Mouse (Mus musculus) layer of hippocampus, postnatal 25 days (tissue): Measurements from ENCODE around the gene Rnf183. TPM values are rescaled to one million over a fixed set of nuclear protein-coding genes. Genes with fewer than 3 reads are reported as not detected.

Source experiments
- DNase-seq, 2 experiments: peaks; one replicate each; pipeline ENCODE4 v3.0.0; 2022; ENCODE audit warnings: mixed read lengths in 2 of 2, low spot score in 1 of 2; ENCODE audit errors: extremely low spot score in 1 of 2
- total RNA-seq, 2 experiments: library from RNA; stranded (reverse); gene quantifications; 2 replicates each; pipeline ENCODE4 v1.2.3; 2021

Rnf183 gene
- total RNA-seq, 2 experiments from 2014 or later = not detected

DNA sequence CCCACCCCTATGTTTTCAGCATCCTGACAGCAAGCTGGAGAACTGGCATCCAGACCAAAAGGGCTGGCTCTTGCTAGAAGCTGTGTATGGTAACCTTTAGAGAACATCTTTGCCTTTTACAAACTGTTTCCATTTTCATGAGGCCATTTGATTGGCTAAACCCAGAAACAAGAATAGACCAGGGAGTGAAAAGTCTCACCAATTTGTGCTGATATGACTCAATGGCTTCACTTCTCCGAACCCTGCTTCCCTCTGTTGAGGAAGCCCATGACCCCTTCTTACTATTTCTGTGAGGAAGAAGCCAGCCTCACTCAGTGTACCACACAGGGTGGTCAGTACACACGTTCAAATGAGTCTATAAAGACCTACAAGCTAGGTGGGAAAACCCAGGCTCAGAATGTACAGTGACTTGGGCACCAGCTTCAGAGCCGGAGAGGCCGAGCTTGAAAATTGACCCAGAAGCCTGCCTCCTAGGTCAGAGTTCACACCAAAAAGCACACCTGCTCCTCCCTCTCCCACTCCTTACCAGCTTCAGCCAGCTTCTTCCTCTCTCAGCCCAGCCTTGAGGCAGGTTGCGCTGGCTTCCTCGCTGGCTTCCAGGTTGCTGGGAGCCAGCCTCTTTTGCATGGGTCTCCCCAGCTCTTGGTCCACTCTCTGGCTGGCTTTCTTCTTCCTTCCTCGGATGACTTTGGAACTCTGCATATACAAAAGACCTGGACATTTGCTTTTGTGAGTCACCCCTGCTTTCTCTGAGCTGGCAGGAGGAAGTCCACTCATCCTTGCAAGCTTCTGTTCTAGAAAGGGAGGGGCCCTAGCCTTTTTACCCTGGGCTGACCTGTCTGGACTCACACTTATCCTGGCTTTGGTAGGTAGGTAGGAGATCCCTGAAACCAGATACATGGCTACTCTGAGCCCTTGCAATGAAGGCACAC, 847 bp downstream of the Rnf183 start:
- no peak for DNase-seq

DNA sequence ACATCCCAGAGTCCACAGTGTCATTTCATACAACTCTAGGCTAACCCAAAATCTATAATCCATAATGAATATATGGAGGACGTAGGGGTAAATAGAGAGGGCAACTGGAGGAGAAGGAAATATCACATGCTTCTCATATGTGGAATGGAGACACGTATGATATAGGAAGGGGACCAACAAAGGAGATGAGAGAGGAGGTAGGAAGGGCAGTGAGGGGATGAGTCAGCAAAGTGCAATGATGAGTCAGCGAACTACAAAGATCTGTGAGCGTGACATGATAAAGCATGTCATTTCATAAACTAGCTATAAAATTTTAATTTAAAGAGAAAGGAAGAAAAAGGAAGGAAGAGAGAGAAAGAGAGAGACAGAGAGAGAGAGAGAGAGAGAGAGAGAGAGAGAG, 3.5 kb downstream of the Rnf183 start:
- DNase-seq = no peak

DNA sequence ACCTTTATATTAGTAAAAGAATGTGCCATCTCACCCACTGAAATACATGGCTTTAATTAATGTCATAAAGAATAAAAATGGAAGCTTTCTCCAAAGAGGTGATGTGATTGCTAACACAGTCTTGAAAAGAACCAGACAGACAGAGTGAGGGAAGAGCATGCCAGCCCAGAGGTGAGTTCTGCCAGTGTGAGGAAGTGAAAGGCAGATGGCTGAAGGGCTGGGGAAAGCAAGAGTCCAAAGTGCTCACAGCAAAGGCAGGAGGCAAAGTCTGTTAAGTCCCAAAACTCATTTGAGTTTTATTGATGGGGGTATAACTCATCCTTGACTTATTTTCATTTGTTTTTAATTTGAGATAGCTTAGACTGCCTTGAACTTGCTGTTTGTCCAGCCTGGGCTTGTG, 4.4 kb downstream of the Rnf183 start:
- DNase-seq = no peak

DNA sequence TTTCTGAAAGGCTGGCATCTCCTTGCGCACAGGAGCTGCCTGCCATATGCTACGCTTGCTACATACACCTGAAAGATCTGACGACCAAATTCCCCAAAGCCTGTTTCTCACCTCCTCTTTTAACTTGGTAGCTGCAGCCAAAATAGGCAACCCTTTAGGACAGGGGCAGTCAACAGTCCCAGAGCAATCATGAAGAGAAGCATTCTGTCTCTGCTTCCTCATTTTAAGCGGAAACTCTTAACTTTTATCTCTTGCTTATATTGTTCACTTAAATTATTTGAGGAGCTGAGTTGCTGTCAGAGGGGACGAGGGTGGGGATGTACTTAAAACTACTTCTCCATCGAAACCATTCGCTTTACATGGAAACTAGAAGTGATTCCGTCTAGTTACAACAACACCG, 5.4 kb downstream of the Rnf183 start:
- no peak for DNase-seq

DNA sequence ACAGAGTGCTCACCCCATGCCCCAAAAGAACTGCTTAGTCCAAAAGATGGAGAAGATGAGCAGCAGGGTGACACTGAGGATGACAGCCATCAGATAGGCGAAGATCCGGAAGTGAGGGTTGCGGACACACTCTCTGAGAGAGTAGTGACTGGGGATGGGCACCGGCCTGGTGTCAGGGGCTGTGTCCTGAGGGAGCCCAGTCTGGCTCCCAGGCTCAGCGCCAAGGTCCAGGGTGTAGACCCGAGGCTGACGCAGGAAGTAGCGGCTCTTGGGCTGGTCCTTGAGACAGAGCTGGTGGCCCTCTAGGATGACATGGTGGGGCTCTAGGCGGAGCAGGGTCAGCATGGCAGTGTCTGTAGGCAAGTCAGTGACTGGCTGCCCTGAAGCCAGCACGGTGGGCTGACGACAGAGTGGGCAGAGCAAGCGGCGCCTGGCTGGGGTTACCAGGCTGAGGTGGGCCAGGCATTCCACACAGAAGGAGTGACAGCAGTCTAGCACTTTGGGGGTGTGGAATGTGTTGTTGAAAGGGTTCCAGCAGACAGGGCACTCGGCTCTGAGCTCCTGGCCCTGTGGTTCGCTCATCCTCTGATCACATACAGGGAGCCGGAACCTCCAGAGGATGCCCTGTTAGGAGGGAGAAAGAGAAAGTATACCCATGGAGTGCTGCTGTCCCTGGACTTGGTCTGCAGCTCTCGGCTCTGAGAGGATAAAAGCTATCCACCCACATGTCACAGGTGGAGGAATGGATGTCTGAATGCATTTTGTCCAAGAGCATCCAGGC, 6.9 kb downstream of the Rnf183 start:
- no peak for DNase-seq

DNA sequence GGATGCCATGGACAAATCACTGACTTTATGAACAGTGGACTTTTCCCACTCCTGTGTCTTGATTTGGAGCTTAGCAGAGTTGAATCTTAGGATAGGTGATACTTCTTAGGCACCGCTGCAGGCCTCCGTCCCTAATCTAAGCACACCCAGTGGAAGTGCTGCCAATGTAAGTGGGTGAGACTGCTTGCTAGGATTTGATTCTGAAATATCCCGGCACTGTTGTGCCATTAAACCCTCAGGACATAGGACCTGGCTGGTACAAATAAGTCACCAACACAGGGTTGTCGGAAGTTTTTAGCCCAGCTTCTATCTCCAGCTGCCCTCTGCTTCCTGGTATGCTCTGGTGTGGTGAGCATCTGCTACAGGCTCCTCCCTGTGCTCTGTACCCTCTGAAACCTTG, 9.2 kb downstream of the Rnf183 start:
- DNase-seq = no peak

DNA sequence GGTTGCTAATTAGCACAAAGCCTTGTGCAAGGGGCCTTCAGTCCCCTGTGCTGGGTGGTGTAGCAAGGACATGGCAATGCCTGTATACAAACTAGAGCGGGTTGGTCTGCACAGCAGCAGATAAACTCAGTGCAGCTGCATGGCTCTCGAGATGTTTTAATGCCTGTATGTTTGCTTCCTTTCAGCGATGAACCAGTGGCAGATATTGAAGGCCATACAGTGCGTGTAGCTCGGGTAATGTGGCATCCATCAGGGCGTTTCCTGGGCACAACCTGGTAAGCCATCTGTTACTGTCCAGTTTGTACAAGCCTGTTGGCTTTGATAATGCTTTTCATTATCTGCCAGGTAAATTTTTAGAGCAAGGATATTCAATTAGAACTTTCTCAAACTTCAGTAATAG, 16.0 kb downstream of the Rnf183 start:
- no peak for DNase-seq

DNA sequence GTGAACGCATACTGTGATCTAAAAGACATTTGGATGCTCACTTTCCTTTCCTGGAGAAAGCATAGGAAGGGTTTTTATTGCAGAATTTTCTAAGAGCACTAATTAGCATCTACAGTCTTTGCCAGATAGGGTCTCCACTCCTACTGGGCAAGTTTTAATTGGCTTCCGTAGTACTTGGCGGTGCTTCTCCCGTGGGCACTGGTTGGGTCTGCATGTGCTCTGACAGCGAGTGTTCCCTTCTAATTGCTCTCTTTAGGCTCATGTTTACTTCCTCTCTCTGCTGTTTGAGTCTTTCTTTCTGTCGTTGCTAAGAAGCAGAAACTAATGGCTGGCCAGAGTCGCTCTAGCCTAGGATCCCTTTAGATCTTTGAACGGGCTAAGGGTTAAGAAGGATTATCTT, 16.6 kb downstream of the Rnf183 start:
- no peak for DNase-seq

DNA sequence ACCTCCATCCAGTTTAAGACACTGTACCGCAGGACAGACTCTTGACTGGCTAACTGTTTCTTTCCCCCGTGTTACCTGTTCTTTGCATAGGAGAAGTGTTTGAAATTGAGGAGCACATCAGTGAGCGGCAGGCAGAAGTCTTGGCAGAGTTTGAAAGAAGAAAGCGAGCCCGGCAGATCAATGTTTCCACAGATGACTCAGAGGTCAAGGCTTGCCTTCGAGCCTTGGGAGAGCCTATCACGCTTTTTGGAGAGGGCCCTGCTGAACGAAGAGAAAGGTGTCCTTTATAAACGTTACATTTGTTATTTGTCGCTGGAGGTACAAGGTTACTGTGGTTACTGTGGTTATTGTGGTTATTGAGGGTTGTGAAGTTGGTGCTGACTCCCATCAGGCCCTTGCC, 23.4 kb downstream of the Rnf183 start:
- no peak for DNase-seq

DNA sequence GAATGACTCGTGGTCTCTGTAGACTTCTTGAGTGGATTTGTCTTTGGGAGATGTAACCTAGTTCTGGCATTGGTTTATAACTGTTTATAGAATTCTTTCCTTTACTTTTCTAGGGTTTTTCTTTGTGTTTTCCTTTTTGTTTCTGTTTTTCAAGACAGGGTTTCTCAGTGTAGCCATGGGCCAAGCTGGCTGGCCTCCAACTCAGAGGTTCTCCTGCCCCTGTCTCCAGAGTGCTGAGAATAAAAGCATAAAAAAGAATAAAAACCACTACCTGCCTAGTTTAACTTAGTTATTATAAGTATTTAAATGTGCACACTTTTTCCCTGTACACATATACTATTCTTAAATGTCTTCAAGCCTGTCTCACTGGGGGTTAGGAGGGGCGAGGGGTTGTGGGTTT, 24.7 kb downstream of the Rnf183 start:
- no peak for DNase-seq

DNA sequence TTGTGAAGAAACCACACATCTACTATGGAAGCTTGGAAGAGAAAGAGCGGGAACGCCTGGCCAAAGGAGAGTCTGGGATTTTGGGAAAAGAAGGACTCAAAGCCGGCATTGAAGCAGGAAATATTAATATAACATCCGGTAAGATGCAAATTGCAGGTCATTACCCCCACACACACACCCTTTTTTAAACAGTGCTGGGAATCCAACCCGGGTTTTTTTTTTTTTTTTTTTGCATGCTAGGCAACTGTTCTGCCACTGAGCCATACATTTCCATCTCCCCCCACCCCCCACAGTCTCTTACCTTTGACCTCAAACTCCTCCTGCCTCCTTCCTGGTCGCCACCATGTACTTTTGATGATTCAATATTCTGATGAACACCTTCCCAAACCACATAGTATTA, 25.4 kb downstream of the Rnf183 start:
- DNase-seq = no peak

DNA sequence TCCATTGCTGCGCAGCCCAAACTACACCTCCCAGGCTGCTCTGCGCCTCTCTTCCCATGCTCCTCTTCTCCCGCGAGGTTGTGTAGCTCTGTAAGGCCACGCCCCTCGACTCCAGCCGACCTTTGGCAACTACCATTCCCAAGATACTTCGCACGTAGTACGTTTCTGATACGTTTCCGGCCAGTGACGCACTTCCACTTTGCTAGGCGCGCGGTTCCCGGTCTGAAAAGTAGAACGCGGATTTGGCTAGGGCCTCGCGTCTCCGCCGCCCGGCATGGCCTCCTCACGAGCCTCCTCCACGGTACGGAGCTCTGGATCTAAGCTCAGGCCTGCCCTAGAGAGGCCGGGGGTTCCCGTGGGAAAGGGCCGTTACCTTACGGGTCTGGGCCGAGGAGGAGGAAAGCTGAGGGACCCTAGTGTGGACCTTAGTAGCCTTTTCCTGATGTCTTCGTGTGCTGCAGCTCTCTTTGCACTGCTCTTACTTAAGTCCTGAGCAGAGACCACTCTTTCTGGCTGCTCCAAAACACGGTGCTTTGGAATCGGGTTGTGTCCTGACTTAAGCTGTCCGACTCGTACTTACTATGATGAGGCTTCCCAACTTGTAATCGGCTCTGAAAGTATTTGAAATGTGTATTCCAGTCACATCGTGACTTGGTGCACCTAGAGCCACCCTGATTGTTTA, 26.3 kb downstream of the Rnf183 start, which contains the start of the genes Cdc26 and Prpf4:
TSS of gene Cdc26 (minus strand) at position 42 of the 682 bp plus-strand sequence.
TSS of gene Prpf4 (plus strand) at position 197 of the 682 bp plus-strand sequence.
- DNase-seq = peak; percentile 81 to 86

DNA sequence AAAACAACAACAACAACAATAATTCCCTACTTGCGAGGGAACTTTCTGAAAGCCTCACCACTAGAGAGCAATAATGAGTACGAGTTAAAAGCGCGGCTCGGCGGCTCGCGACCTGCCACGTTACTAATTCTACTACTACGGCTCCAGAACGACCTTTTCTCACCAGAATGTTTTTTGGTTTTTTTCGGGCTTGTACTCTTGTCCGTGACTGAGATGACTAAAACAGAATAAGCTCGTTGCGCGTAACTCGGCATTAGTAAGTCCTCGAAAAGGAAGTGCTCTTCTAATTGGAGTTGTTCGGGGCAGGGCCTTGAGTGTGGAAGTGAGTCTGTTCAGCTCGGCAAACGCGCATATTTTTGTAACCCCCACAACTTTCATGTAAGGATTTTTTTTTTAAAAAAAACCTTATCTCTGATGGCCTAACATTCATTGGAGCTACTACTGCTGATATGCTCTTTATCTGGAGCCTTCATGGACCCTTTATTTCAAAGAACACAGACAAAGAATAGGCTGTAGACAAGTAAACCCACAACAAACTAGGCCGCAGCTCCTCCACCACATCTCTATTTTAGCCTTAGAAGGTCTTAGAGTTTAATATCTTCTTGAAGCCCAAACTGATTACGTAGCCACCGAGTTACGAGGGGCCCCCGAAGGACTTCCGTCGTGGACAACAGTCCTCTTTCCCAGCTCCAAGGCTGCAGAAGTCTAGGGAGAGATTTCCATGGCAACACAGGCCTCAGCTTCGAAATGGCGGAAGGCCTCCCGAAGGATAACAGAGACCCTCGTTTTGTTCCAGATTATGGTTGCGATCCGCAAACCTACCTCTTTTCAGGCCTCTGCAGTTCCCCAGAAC, 27.1 kb downstream of the Rnf183 start:
- DNase-seq = peak; percentile 28 to 37

DNA sequence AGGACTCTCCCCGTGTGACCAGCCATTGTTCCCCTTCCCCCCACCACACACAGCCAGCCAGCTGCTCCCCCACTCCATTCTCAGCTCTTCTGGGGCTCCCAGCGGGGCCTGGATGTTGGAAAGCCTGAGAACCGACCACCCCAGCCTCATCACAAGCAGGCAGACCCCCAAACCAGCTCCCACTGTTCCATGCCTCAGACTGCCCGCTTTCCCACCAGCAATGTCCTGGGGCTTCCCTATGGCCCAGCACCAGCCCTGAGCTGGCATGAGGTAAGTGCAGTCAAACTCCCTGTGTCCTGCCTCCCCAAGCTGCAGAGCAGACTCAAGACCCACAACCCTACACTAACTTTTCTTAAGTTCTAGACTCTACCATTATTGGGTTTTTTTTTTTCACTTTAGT, 28.9 kb downstream of the Rnf183 start:
- no peak for DNase-seq

DNA sequence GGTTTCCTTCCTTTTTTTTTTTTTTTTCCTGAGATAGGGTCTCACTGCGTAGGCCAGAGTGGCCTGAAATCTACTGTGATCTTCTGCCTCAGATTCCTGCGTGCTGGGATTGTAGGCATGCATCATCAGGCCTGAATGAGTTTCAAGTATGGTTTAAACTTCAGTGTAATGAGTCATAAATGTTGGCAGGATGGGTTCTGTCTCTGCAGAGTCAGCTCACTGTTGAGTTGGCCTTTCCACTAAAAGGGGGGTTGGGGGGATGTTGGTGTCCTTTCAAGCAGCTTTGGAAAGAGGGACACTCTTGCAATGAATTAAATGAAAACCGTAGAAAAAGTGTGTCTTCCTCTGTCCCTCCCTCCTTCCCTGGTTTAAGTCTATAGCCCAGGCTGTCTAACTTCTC, 36.1 kb downstream of the Rnf183 start:
- DNase-seq = no peak

DNA sequence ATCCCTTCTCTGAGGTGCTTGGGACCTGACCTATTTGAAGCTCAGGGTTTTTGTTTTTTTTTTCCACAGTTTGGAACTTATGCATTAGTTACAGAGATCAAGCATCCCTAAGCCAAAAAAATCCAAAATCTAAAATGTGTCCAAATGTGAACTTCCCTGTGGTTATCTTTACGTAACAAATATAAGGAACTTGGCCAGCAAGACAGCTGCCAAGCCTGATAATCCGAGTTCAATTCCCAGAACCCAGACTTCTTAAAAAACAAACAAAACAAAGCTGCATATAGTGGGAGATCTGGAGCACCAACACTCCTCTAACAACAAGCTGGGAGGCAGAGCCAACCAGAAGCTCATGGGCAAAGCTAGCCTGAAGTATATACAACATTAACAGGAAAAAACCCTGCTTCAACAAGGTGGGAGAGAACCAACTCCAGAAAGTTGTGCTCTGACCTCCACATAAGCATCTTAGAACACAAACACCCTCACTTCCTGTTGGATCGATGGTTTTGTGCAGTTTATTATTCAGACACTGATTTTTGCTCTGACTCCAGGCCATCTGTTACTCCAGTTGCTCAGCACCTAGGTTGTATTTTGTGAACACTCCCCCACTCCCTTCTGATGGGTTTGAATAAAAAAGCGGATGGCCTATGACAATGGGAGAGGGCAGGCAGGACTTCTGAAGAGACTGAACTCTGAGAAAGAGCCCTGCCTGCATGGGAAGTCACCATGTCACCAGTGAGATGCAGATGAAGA, 37.3 kb downstream of the Rnf183 start:
- DNase-seq = no peak

DNA sequence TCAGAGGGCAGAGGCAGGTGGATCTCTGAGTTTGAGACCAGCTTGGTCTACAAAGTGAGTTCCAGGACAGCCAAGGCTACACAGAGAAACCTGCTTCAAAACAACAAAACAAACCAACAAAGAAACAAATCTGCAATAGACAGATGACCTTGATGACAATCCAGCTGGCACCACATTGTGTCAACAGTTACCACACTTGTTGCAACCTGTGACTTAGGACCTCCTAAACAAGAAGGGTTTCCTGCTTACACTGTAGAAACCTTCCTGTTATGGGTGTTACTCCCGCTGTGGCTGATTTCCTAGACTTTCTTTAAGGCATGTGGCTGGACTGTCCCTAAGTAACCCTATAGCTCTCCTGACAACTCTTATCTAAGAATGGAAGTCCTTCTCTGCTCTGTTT, 39.2 kb downstream of the Rnf183 start:
- DNase-seq = no peak

DNA sequence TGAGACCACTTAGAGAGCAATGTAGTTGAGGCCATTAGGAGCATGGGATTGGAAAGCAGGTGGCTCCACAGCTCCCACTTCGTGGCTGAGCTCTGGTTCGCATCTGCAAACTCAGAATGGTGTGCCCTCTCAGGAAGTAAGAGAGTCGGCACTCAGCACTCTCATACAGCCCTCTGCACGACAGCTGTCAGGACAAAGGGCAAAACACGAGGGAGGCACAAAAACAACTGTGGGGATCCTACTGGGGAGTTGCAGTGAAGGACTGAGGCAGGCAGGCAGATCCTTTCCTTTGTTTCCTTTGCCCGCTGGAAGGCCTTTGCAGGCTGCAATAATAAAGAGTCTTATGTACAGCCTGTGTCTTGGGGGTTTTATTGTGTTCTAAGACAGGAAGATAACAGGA, 41.6 kb downstream of the Rnf183 start:
- no peak for DNase-seq

DNA sequence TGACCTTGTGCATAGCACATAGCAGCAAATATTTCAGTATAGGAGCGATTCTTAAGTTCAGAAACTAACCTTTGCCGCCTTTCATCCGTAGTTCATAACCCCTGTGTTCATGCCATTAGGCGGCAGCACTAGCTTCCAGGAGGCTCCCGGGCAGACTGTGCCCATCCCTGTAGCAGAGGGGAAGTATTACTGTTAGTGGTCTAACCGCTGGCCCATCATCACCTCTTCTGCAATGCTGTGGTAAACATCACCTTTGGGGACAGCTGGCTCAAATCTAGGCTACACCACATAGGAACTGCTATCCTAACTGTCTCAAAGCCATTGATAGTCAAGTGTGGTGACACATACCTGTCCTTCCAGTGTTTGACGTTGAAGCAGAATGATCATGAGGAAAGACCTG, 43.2 kb downstream of the Rnf183 start:
- DNase-seq = no peak
